Mouse (Mus musculus): ENCODE measurements around the gene Wdr75.

GRCm38 (mm10) chr1:45835362-45836063 lies 40.5 kb downstream of the Wdr75 start:
- TF ChIP-seq POLR2A (IDR thresholded peaks at IDR 0.05; ENCODE audit: extremely low read depth, insufficient read depth, low read length): no peak
- TF ChIP-seq CTCF (IDR thresholded peaks at IDR 0.05; ENCODE audit: low read depth, low read length): no peak
